Mouse (Mus musculus): Measurements from ENCODE around the gene Ccdc85a. TPM values are rescaled to one million over a fixed set of nuclear protein-coding genes. Genes with fewer than 3 reads are reported as not detected.

The Ccdc85a gene
- polyA plus RNA-seq (2012; rRNA removed): 26.3 and 33.1 TPM in 2 replicates

DNA sequence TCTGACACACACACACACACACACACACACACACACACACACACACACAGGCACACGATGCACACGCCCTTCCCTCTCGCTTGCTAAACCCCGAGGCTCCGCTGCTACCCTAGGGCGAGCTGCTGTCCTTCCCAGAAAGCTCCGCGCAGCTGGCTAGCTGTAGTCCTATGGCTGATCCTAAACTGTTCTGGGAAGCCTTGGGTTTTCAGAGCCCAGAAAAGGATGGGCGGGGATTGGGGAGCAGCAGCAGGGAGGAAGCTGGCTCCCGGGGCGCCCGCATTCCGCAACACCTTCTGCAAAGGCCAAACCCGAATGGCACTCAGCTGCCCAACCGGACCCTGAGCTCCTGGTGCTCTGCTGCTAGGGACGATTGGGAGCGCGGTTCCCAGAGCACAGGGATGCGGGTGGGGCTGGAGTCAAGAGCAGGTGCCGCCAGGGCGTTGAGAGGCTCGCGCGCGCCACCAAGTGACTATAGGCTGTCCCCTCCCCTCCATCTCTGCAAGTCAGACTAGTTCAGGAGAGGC, at the start of gene Ccdc85a:
Gene Ccdc85a (minus strand): TSS at position 414 of the 524 bp plus-strand sequence.
- TF ChIP-seq CTCF (IDR thresholded peaks at IDR 0.05; ENCODE audit: extremely low read depth, insufficient read depth, low read length): peak; percentile 76
- peak; percentile 69; the same call in 1 of the 2 replicates for TF ChIP-seq POLR2A (IDR thresholded peaks at IDR 0.05; ENCODE audit: extremely low read depth, insufficient read depth, low read length)
- peaks cover 3% of the 10 kb centered on the region for H3K4me1 ChIP-seq (ENCODE audit: control insufficient read depth, insufficient read depth, low read length)
- H3K27ac ChIP-seq (ENCODE audit: insufficient read depth, low read length): peak within 1 kb of the TSS; percentile 84
- H3K4me3 ChIP-seq (ENCODE audit: insufficient read depth, low read length): peak within 1 kb of the TSS; percentile 89

DNA sequence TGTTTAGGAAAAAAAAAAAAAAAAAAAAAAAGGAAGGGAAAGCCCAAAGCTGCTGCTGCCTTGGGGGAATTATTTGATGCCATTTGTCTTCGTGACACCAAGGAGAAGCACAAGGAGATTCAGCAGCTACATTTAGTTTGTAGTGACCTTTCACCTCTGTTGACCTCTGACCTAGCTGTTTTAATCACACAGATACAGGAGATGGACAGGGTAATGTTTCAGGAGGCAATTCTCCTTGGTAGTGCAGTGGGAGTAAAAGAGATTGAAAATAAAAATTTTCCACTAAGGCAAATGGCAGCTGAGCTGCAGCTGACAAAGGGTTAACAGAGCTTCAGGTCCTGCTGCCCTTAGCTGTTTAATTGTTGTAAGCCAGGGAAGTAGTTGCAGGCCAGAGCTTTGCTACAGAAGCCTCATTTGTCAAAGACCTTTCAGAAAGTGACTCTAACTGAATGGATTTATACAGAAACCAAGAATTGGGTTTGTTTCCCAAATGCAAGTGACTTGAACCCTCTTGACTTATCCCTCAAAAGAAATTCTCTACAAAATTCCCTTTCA, 49.5 kb upstream of the Ccdc85a start:
- Histone ChIP-seq H3K27ac (ENCODE audit: insufficient read depth, low read length) (no peak overlapping the region), H3K4me3 (ENCODE audit: insufficient read depth, low read length) (no peak overlapping the region), H3K4me1 (ENCODE audit: control insufficient read depth, insufficient read depth, low read length) (no peaks in the 10 kb centered on the region)
- TF ChIP-seq CTCF (IDR thresholded peaks at IDR 0.05; ENCODE audit: extremely low read depth, insufficient read depth, low read length) (no peak), POLR2A (IDR thresholded peaks at IDR 0.05; ENCODE audit: extremely low read depth, insufficient read depth, low read length) (no peak)

DNA sequence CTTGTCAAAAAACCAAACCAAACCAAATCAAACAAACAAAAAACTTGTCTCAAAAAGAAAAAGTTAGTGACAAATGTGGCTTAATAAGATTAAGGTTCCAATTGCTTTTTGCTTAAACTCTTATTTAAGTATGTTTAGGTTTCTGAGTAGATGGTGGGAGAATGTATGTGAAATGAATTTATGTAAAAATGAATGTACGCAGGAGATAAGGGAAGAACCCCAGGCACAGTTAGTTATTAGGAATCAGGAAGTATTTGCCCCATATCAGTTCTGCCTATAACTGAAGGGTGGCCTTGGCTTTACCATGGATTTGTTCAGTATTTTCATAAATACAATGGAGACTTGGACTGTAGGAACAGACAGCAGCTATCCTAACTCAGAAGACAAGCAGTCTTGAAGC, 49.0 kb upstream of the Ccdc85a start:
- Histone ChIP-seq H3K4me1 (ENCODE audit: control insufficient read depth, insufficient read depth, low read length) (no peaks in the 10 kb centered on the region), H3K4me3 (ENCODE audit: insufficient read depth, low read length) (no peak overlapping the region), H3K27ac (ENCODE audit: insufficient read depth, low read length) (no peak overlapping the region)
- TF ChIP-seq POLR2A (IDR thresholded peaks at IDR 0.05; ENCODE audit: extremely low read depth, insufficient read depth, low read length) (no peak), CTCF (IDR thresholded peaks at IDR 0.05; ENCODE audit: extremely low read depth, insufficient read depth, low read length) (no peak)

DNA sequence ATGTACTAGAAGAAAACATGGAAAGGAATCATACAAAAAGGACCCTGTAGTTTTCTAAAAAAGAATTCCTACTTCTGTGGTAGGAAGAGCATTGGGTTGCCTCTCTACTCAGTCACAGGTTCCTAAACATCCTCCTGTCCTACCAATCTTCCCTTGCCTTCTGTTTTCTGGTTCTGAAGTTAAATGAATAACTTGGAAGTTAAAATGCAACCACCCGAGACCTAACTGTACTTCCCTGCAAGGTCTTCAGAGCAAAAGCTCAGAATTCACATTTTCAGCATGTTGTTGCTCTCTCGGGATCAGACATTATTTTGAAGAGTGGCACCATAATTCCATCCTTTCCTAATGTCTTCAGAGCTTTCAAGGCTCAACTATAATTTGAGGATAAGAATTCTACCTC, 46.6 kb upstream of the Ccdc85a start:
- no peak for TF ChIP-seq POLR2A (IDR thresholded peaks at IDR 0.05; ENCODE audit: extremely low read depth, insufficient read depth, low read length)
- TF ChIP-seq CTCF (IDR thresholded peaks at IDR 0.05; ENCODE audit: extremely low read depth, insufficient read depth, low read length): no peak
- Histone ChIP-seq H3K4me3 (ENCODE audit: insufficient read depth, low read length) (no peak overlapping the region), H3K4me1 (ENCODE audit: control insufficient read depth, insufficient read depth, low read length) (no peaks in the 10 kb centered on the region), H3K27ac (ENCODE audit: insufficient read depth, low read length) (no peak overlapping the region)

DNA sequence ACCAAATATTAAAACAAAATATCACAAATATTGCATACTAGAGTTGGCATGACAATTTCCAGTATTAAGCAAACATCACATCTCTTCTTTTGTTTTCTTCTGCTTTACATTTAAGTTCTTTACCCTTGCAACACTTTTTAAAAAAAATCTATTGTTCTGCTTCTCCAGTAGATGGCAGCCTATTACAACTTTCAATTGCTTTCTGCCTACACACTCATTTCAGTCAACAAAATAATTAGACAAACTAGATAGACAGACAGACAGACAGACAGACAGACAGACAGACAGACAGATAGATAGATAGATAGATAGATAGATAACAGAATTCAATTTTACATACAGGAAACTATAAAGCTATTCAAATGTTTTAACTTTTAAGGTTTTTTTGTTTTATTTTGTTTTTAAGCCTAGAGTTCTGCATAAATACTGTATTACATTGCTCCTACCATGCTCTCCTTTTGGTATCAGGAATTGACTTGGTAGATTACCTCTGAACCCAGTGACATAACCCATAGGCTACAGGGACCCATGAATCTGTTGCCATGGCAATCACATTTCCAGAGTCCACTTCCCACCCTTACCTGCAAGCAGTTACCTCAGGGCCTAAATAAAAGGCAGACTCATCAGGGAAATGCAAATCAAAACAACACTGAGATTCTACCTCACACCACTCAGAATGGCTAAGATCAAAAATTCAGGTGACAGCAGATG, 26.8 kb upstream of the Ccdc85a start:
- H3K27ac ChIP-seq (ENCODE audit: insufficient read depth, low read length): no peak overlapping the region
- no peak overlapping the region for H3K4me3 ChIP-seq (ENCODE audit: insufficient read depth, low read length)
- TF ChIP-seq POLR2A (IDR thresholded peaks at IDR 0.05; ENCODE audit: extremely low read depth, insufficient read depth, low read length) (no peak), CTCF (IDR thresholded peaks at IDR 0.05; ENCODE audit: extremely low read depth, insufficient read depth, low read length) (no peak)
- H3K4me1 ChIP-seq (ENCODE audit: control insufficient read depth, insufficient read depth, low read length): no peaks in the 10 kb centered on the region

DNA sequence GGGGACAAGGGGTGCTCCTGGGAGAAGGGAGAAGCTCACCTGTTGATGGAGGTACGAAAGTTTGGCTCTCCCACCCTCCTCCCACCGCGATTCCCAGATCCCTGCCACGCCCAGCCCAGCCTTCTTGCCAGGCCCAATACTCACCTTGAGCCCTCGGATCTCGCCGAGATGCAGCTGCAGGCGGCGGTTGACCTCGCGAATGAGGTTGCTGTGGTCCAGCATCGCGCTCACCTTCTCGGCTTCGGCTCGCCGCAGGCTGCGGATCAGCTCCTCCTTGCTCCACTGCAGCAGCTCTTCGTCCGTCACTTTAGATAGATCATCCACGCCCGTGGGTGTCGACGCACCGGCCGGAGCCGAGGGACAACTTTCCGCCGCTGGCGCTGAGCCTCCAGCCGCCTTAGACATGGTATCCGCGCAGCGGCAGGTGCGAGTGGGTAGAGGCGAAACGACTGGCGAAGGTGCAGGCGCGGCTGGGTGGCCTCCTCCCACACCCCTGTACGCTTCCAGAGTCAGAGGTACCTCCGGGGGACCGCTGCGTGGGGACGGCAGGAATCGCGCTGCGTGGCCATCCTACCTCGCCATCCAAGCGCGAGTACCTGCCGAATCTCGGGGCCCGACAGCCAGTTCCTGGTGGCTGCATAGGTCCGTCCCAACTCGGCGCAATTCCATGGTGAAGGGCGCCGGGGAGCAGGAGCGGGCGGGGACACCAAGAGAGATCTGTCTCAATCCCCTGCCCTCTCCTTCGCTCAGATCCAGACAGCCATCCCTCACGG, 800 bp downstream of the Ccdc85a start:
- TF ChIP-seq CTCF (IDR thresholded peaks at IDR 0.05; ENCODE audit: extremely low read depth, insufficient read depth, low read length) (no peak), POLR2A (IDR thresholded peaks at IDR 0.05; ENCODE audit: extremely low read depth, insufficient read depth, low read length) (no peak)
- H3K27ac ChIP-seq (ENCODE audit: insufficient read depth, low read length): peak overlapping the region; percentile 84
- H3K4me1 ChIP-seq (ENCODE audit: control insufficient read depth, insufficient read depth, low read length): peaks cover 3% of the 10 kb centered on the region

DNA sequence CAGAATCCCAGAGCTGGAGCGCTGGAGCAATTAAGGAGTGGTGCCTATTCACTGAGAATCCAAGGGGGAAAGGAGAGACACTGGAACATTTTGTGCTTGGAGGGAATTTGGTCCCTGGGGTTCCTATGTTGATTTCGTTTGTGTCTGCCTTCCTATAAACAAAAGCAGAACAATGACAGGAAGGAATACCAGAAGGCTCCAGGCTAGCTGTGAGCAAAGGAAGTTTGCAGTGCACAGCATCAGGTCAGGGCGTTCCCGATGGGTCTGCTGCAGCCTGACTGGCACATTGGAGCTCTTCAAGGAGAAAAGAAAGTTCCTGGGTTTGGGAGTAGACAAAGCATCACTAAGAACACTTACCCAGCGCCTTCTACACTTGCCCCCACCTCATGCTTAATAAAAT, 1.9 kb downstream of the Ccdc85a start:
- TF ChIP-seq CTCF (IDR thresholded peaks at IDR 0.05; ENCODE audit: extremely low read depth, insufficient read depth, low read length): no peak
- no peak for TF ChIP-seq POLR2A (IDR thresholded peaks at IDR 0.05; ENCODE audit: extremely low read depth, insufficient read depth, low read length)
- H3K4me3 ChIP-seq (ENCODE audit: insufficient read depth, low read length): peak overlapping the region; percentile 89
- H3K4me1 ChIP-seq (ENCODE audit: control insufficient read depth, insufficient read depth, low read length): peaks cover 3% of the 10 kb centered on the region
- no peak overlapping the region for H3K27ac ChIP-seq (ENCODE audit: insufficient read depth, low read length)

More for the DNA sequence above, 800 bp downstream of the Ccdc85a start:
- peak overlapping the region; percentile 89 for H3K4me3 ChIP-seq (ENCODE audit: insufficient read depth, low read length)

DNA sequence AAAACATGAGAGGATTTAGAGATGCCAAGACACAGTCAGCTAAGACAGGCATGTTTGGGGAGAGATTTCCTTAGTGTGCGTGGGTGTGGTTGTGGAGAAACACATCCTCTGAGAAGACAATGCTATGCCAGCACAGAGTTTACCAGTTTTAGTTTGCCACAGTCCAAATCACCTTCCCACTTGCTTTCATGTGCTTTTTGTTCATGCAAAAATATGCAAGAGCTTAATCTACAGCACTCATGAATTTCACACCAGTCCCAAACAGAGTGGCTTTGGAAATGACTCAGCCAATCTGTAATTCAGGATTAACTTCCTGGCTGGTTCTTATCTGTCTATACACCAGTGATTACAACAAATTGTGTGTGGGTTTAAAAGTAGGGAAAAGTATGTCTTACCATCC, 11.7 kb downstream of the Ccdc85a start:
- Histone ChIP-seq H3K27ac (ENCODE audit: insufficient read depth, low read length) (no peak overlapping the region), H3K4me3 (ENCODE audit: insufficient read depth, low read length) (no peak overlapping the region), H3K4me1 (ENCODE audit: control insufficient read depth, insufficient read depth, low read length) (peaks cover 1% of the 10 kb centered on the region; the same call in 1 of the 2 replicates)
- TF ChIP-seq CTCF (IDR thresholded peaks at IDR 0.05; ENCODE audit: extremely low read depth, insufficient read depth, low read length): no peak
- TF ChIP-seq POLR2A (IDR thresholded peaks at IDR 0.05; ENCODE audit: extremely low read depth, insufficient read depth, low read length): no peak

DNA sequence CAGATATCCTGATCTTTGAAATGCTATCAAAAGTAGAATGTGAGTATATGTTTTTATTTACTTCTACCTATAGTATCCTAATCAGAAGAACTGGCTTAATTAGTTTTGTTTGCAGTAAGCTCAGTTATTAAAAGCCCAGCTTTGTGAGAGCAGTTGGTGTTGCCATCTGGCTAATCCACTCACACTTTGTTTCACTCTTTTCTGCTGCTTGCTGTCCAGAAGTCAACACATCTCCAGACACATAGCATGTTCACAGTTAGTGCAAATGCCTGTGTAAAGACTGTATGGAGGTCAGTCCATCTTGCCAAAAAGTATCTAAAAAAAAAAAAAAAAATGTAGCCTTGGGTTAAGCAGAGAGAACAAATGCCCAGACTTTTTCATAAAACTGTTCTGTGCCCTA, 27.7 kb downstream of the Ccdc85a start:
- no peak overlapping the region for H3K27ac ChIP-seq (ENCODE audit: insufficient read depth, low read length)
- H3K4me1 ChIP-seq (ENCODE audit: control insufficient read depth, insufficient read depth, low read length): no peaks in the 10 kb centered on the region; the same call in 1 of the 2 replicates
- no peak overlapping the region for H3K4me3 ChIP-seq (ENCODE audit: insufficient read depth, low read length)
- TF ChIP-seq CTCF (IDR thresholded peaks at IDR 0.05; ENCODE audit: extremely low read depth, insufficient read depth, low read length) (no peak), POLR2A (IDR thresholded peaks at IDR 0.05; ENCODE audit: extremely low read depth, insufficient read depth, low read length) (no peak)

Measured in cortical plate, adult 2 months (tissue).